Mouse (Mus musculus) CH12.LX (cell line): ENCODE measurements around the gene Dhx33. TPM values are rescaled to one million over a fixed set of nuclear protein-coding genes. Genes with fewer than 3 reads are reported as not detected.

Experiments
- DNase-seq: peaks from one replicate; pipeline ENCODE4 v3.0.0-alpha.2; 2013; ENCODE audit errors: extremely low read depth
- H3K27ac ChIP-seq: 2 replicates; pipeline ENCODE4 v1.5.1; 2012; ENCODE audit warnings: low read depth, mild to moderate bottlenecking, control low read depth, moderate library complexity; ENCODE audit not compliant: insufficient read depth
- H3K27me3 ChIP-seq: replicated peaks from 2 replicates; pipeline ENCODE3; 2012; ENCODE audit warnings: inconsistent platforms
- H3K36me3 ChIP-seq, 2 experiments: replicated peaks in 1 of 2; 2 replicates each; pipeline versions ENCODE3 to v1.6.1; 2012; ENCODE audit warnings: inconsistent platforms in 1 of 2, low read length in 1 of 2, mild to moderate bottlenecking in 1 of 2, mixed read lengths in 1 of 2, moderate library complexity in 1 of 2; ENCODE audit not compliant: control insufficient read depth in 1 of 2, insufficient read depth in 1 of 2
- H3K4me1 ChIP-seq, 2 experiments: 2 replicates each; pipeline ENCODE4 v1.6.1; 2012; ENCODE audit warnings: inconsistent platforms in 1 of 2, moderate library complexity in 1 of 2; ENCODE audit not compliant: insufficient read depth in 2 of 2, control insufficient read depth in 1 of 2
- H3K4me2 ChIP-seq: 2 replicates; pipeline ENCODE4 v1.6.1; 2012; ENCODE audit warnings: low read depth, mild to moderate bottlenecking, control low read depth; ENCODE audit not compliant: poor library complexity, insufficient read depth, severe bottlenecking
- H3K4me3 ChIP-seq, 3 experiments: fragments of 150-350 bp in 1 of 3; sonication (generic) in 1 of 3; replicated peaks in 1 of 3; 2 replicates each; pipeline versions ENCODE3 to v1.5.1; 2011 to 2012; ENCODE audit warnings: low read depth in 2 of 3, low read length in 2 of 3, mild to moderate bottlenecking in 2 of 3, moderate library complexity in 2 of 3, control low read depth in 1 of 3, improper control_type of control experiment in 1 of 3, inconsistent platforms in 1 of 3, mixed read lengths in 1 of 3; ENCODE audit not compliant: poor library complexity in 1 of 3
- H3K79me2 ChIP-seq: replicated peaks from 2 replicates; pipeline ENCODE4 v1.6.1; 2012; ENCODE audit warnings: mild to moderate bottlenecking, moderate library complexity; ENCODE audit not compliant: control insufficient read depth, poor library complexity, insufficient read depth, severe bottlenecking; ENCODE audit errors: extremely low read depth
- H3K9ac ChIP-seq: 2 replicates; pipeline ENCODE4 v1.6.1; 2012; ENCODE audit warnings: low read depth, mild to moderate bottlenecking, control low read depth, moderate library complexity; ENCODE audit not compliant: insufficient read depth
- H3K9me3 ChIP-seq: replicated peaks from 2 replicates; pipeline ENCODE3; 2012; ENCODE audit warnings: low read length, inconsistent platforms, mixed read lengths
- CHD1 ChIP-seq: IDR thresholded peaks from 2 replicates; pipeline ENCODE4 v1.6.1; 2012; ENCODE audit warnings: low read depth, low read length, improper control_type of control experiment, inconsistent platforms
- CHD2 ChIP-seq: IDR thresholded peaks from 2 replicates; pipeline ENCODE4 v1.6.1; 2011; ENCODE audit warnings: low read length, improper control_type of control experiment
- E2F4 ChIP-seq: IDR thresholded peaks from 2 replicates; pipeline ENCODE4 v1.6.1; 2011; ENCODE audit warnings: low read depth, low read length, improper control_type of control experiment; ENCODE audit not compliant: insufficient replicate concordance
- ELF1 ChIP-seq: IDR thresholded peaks from 2 replicates; pipeline ENCODE4 v1.6.1; 2014; ENCODE audit warnings: low read depth, mild to moderate bottlenecking, inconsistent platforms, low read length, improper control_type of control experiment
- ETS1 ChIP-seq: conservative IDR thresholded peaks from 2 replicates; pipeline ENCODE4 v1.6.1; 2012; ENCODE audit warnings: low read depth, mild to moderate bottlenecking, inconsistent platforms, low read length, improper control_type of control experiment, moderate library complexity
- HCFC1 ChIP-seq: IDR thresholded peaks from 2 replicates; pipeline ENCODE4 v1.6.1; 2012; ENCODE audit warnings: low read depth, mild to moderate bottlenecking, inconsistent platforms, low read length, improper control_type of control experiment
- IRF4 ChIP-seq: IDR thresholded peaks from 2 replicates; pipeline ENCODE4 v1.6.1; 2014; ENCODE audit warnings: low read depth, mild to moderate bottlenecking, inconsistent platforms, low read length, improper control_type of control experiment
- JUN ChIP-seq: IDR thresholded peaks from 2 replicates; pipeline ENCODE4 v1.6.1; 2011; ENCODE audit warnings: low read depth, mild to moderate bottlenecking, low read length, improper control_type of control experiment, moderate library complexity; ENCODE audit not compliant: insufficient read depth
- KAT2A ChIP-seq: IDR thresholded peaks from 2 replicates; pipeline ENCODE4 v1.6.1; 2012; ENCODE audit warnings: low read length, improper control_type of control experiment, inconsistent platforms; ENCODE audit not compliant: insufficient replicate concordance
- MAFK ChIP-seq: IDR thresholded peaks from 2 replicates; pipeline ENCODE4 v1.6.1; 2011; ENCODE audit warnings: low read length, improper control_type of control experiment; ENCODE audit not compliant: insufficient replicate concordance
- MAX ChIP-seq: IDR thresholded peaks from 2 replicates; pipeline ENCODE4 v1.6.1; 2011; ENCODE audit warnings: low read length, improper control_type of control experiment
- MAZ ChIP-seq: IDR thresholded peaks from 2 replicates; pipeline ENCODE4 v1.6.1; 2012; ENCODE audit warnings: low read depth, mild to moderate bottlenecking, inconsistent platforms, low read length, improper control_type of control experiment, moderate library complexity
- MEF2A ChIP-seq: IDR thresholded peaks from 2 replicates; pipeline ENCODE4 v1.6.1; 2014; ENCODE audit warnings: low read depth, mild to moderate bottlenecking, inconsistent platforms, low read length, improper control_type of control experiment, borderline replicate concordance
- MXI1 ChIP-seq: IDR thresholded peaks from 2 replicates; pipeline ENCODE4 v1.6.1; 2011; ENCODE audit warnings: mild to moderate bottlenecking, low read depth, low read length, improper control_type of control experiment
- MYC ChIP-seq: IDR thresholded peaks from 2 replicates; pipeline ENCODE4 v1.6.1; 2011; ENCODE audit warnings: low read depth, mild to moderate bottlenecking, improper control_type of control experiment, low read length
- NELFE ChIP-seq: IDR thresholded peaks from 2 replicates; pipeline ENCODE4 v1.6.1; 2011; ENCODE audit warnings: low read depth, low read length, improper control_type of control experiment
- NRF1 ChIP-seq: IDR thresholded peaks from 2 replicates; pipeline ENCODE4 v1.6.1; 2014; ENCODE audit warnings: low read depth, mild to moderate bottlenecking, inconsistent platforms, low read length, improper control_type of control experiment, moderate library complexity
- PAX5 ChIP-seq: IDR thresholded peaks from 2 replicates; pipeline ENCODE4 v1.6.1; 2012; ENCODE audit warnings: low read length, inconsistent platforms, mixed read lengths
- POLR2A ChIP-seq: IDR thresholded peaks from 2 replicates; pipeline ENCODE4 v1.6.1; 2011; ENCODE audit warnings: low read depth, mild to moderate bottlenecking, improper control_type of control experiment, low read length
- POLR2AphosphoS2 ChIP-seq: IDR thresholded peaks from 2 replicates; pipeline ENCODE4 v1.6.1; 2011; ENCODE audit warnings: low read depth, low read length, improper control_type of control experiment
- SIN3A ChIP-seq: IDR thresholded peaks from 2 replicates; pipeline ENCODE4 v1.6.1; 2012; ENCODE audit warnings: low read length, improper control_type of control experiment, inconsistent platforms
- TBP ChIP-seq: conservative IDR thresholded peaks from 2 replicates; pipeline ENCODE4 v1.6.1; 2011; ENCODE audit warnings: low read depth, low read length, improper control_type of control experiment
- TCF12 ChIP-seq: IDR thresholded peaks from 2 replicates; pipeline ENCODE4 v1.6.1; 2014; ENCODE audit warnings: low read depth, mild to moderate bottlenecking, inconsistent platforms, low read length, improper control_type of control experiment
- UBTF ChIP-seq: IDR thresholded peaks from 2 replicates; pipeline ENCODE4 v1.6.1; 2012; ENCODE audit warnings: low read depth, mild to moderate bottlenecking, inconsistent platforms, low read length, improper control_type of control experiment, moderate library complexity
- USF2 ChIP-seq: conservative IDR thresholded peaks from 2 replicates; pipeline ENCODE4 v1.6.1; 2011; ENCODE audit warnings: low read depth, low read length, improper control_type of control experiment
- ZMIZ1 ChIP-seq: IDR thresholded peaks from 2 replicates; pipeline ENCODE4 v1.6.1; 2012; ENCODE audit warnings: low read depth, mild to moderate bottlenecking, inconsistent platforms, low read length, improper control_type of control experiment
- ZNF384 ChIP-seq: IDR thresholded peaks from 2 replicates; pipeline ENCODE4 v1.6.1; 2012; ENCODE audit warnings: low read depth, low read length, improper control_type of control experiment, inconsistent platforms
- dilution Hi-C: fragments of 300-500 bp; cut with MboI; formaldehyde crosslinking; loops from 2 replicates; pipeline ENCODE4 v1.14.3; 2020; ENCODE audit warnings: low sequenced_read_pairs; ENCODE audit not compliant: extremely low pct_unique_long_range_greater_than_20kb, extremely low pct_ligation_motif_present
- in situ Hi-C: fragments of 300-500 bp; cut with MboI; formaldehyde crosslinking; loops from 3 replicates; pipeline ENCODE4 v1.14.3; 2019; ENCODE audit warnings: low sequenced_read_pairs, low pct_ligation_motif_present, low pct_unique_long_range_greater_than_20kb, mixed read lengths
- polyA plus RNA-seq: library from polyadenylated mRNA; unstranded; fragments of >175 nt; gene quantifications from 2 replicates; pipeline ENCODE4 v1.2.1, GENCODE M21; 2012; ENCODE audit warnings: low read depth; ENCODE audit not compliant: insufficient read length
- total RNA-seq, 2 experiments: library from RNA; depleted of rRNA; stranded (reverse); fragments of 300-350 nt in 1 of 2; fragments of >200 nt in 1 of 2; gene quantifications; 2 replicates each; pipeline ENCODE4 v1.2.3; 2012 to 2014

Gene Dhx33
- total and polyA plus RNA-seq, 3 experiments: 34.4 to 55.9 (median 43.0) TPM

GRCm38 (mm10) chr11:71028280-71028679 is 24.0 kb upstream of the Dhx33 start:
- no peak for TF ChIP-seq MYC
- peak; percentile 26; the same call in 1 of the 2 replicates for TF ChIP-seq CHD2
- no peak for TF ChIP-seq SIN3A
- no peak for TF ChIP-seq ETS1
- TF ChIP-seq PAX5: no peak
- TF ChIP-seq POLR2AphosphoS2: 0 out of 2 replicates have a peak, but pooled peaks have one; percentile 67
- no peak for TF ChIP-seq MAZ
- no peak for TF ChIP-seq NRF1
- TF ChIP-seq CHD1: no peak
- no peak for TF ChIP-seq E2F4
- TF ChIP-seq MEF2A: no peak
- H3K9ac ChIP-seq: no peak overlapping the region
- in situ Hi-C loops: no loop called here
- DNase-seq: no peak
- no peak overlapping the region for H3K4me3 ChIP-seq
- peaks cover 42 to 76% of the 10 kb centered on the region in 2 experiments for H3K36me3 ChIP-seq
- peaks cover 12% of the 10 kb centered on the region for H3K79me2 ChIP-seq
- no peaks in the 10 kb centered on the region for H3K27me3 ChIP-seq
- dilution Hi-C loops: no loop called here
- no peak overlapping the region for H3K4me2 ChIP-seq
- no peaks in the 10 kb centered on the region for H3K9me3 ChIP-seq
- H3K27ac ChIP-seq: no peak overlapping the region
- H3K4me1 ChIP-seq: peaks cover 0 to 18% of the 10 kb centered on the region in 2 experiments; a peak in 2 of 4 replicates

- peak within 1 kb of the TSS; percentile 96 for H3K4me2 ChIP-seq
- H3K9me3 ChIP-seq: no peaks in the 10 kb centered on the region
- in situ Hi-C loops: no loop called here
- peak within 1 kb of the TSS; percentile 80 to 92 (median 87) for H3K4me3 ChIP-seq
- peaks cover 79% of the 10 kb centered on the region for H3K79me2 ChIP-seq
- H3K27ac ChIP-seq: peak within 1 kb of the TSS; percentile 84
- DNase-seq: peak; percentile 100
- TF ChIP-seq HCFC1: peak; percentile 87
- peak; percentile 58; the same call in 1 of the 2 replicates for TF ChIP-seq MYC
- peak; percentile 93 for TF ChIP-seq KAT2A
- TF ChIP-seq ZNF384: no peak
- peak; percentile 39 for TF ChIP-seq IRF4
- no peak for TF ChIP-seq CHD1
- TF ChIP-seq NELFE: peak; percentile 90
- TF ChIP-seq POLR2AphosphoS2: peak; percentile 96
- TF ChIP-seq E2F4: peak; percentile 96; the same call in 1 of the 2 replicates
- peak; percentile 78 for TF ChIP-seq MAX
- peak; percentile 63 for TF ChIP-seq MXI1
- TF ChIP-seq USF2: no peak
- peak; percentile 93 for TF ChIP-seq ZMIZ1
- TF ChIP-seq UBTF: no peak
- peak; percentile 92 for TF ChIP-seq SIN3A
- no peak for TF ChIP-seq MEF2A
- TF ChIP-seq JUN: no peak
- peak; percentile 73 for TF ChIP-seq NRF1
- TF ChIP-seq TCF12: peak; percentile 96
- no peak for TF ChIP-seq MAFK
- 0 out of 2 replicates have a peak, but pooled peaks have one; percentile 17 for TF ChIP-seq TBP
- TF ChIP-seq ELF1: peak; percentile 97
- peak; percentile 96 for TF ChIP-seq POLR2A
- peak; percentile 60; the same call in 1 of the 2 replicates for TF ChIP-seq MAZ
- peak; percentile 99 for TF ChIP-seq CHD2
- H3K4me1 ChIP-seq: peaks cover 8 to 62% of the 10 kb centered on the region in 2 experiments
- dilution Hi-C loops: no loop called here
- H3K27me3 ChIP-seq: no peaks in the 10 kb centered on the region
- peaks cover 14 to 58% of the 10 kb centered on the region in 2 experiments for H3K36me3 ChIP-seq
- H3K9ac ChIP-seq: peak within 1 kb of the TSS; percentile 93
Measured at GRCm38 (mm10) chr11:71019201-71020068, 15.2 kb upstream of the Dhx33 start, which contains the start of the genes Mis12 and Derl2. Mis12 (plus strand) TSS chr11:71019611. Derl2 (minus strand) TSS chr11:71019841.
